8 mouse cellular contexts compared by ENCODE assay signal in the genomic region with DNA sequence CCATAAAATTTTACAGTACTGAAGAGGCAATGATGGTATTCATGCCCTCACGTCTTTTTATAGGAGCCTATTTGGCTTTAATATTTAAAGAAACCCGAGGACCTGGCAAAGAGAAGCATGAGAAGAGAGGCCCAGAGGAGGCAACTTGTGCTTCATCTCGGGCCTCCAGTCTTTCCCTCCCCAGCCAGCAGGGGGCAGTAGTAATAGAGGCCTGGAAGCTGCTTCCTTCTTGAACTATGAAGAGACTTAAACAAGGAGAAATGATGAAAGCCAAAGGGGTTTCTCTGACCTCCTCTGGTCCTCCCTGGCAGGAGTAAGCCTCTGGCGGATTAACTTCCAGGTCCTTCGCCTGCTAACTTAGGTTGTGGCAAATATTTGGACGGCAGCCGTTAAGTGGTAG.
A peak's percentile ranks its signal among the peaks of the same experiment; 100 is the strongest.
DNase-seq lines count a peak whose midpoint lies in the region; ATAC-seq lines count a peak whose summit lies in the region.

No protein-coding gene starts in this region.

- no peak for ATAC-seq in CD4-positive, CD25-positive, alpha-beta regulatory T cell, adult 4 months

- peak; percentile 71 for DNase-seq in CD4-positive, CD25-positive, alpha-beta regulatory T cell, adult 2 months (ENCODE audit: low read depth, low spot score)
- DNase-seq in MN1 (ENCODE audit: low spot score) = peak; percentile 45
- peak; percentile 30 for DNase-seq in cerebellum, adult 8-10 months
- peak; percentile 85 to 89 for DNase-seq in gastrocnemius, adult 8-10 months (ENCODE audit: low spot score in 2 of 2)
- peak; percentile 55 for DNase-seq in layer of hippocampus, adult 9-10 months (ENCODE audit: low spot score)
- peak; percentile 90 for DNase-seq in lung, postnatal 14 days
- peak; percentile 52 to 75 for DNase-seq in spleen, adult 18-20 months

Comparison
In these comparisons a context has a peak if more than half of its experiments do, and no peak if none do; other contexts are left out.
1. DNase-seq: peak in every context shown above with its lines; median percentile 90 in lung, postnatal 14 days; 87 in gastrocnemius, adult 8-10 months; 71 in CD4-positive, CD25-positive, alpha-beta regulatory T cell, adult 2 months; 64 in spleen, adult 18-20 months; 55 in layer of hippocampus, adult 9-10 months; 45 in MN1; 30 in cerebellum, adult 8-10 months.